Comparison of ENCODE assay signal across 16 mouse cellular contexts in genomic region chr10:7035547-7035946, GRCm38 (mm10). TPM values are rescaled to one million over a fixed set of nuclear protein-coding genes. Genes with fewer than 3 reads are reported as not detected.
A peak's percentile ranks its signal among the peaks of the same experiment; 100 is the strongest.
DNase-seq lines count a peak whose midpoint lies in the region; ATAC-seq lines count a peak whose summit lies in the region.
"Had no signal": no experiment of that assay in that cellular context is flagged by ENCODE, and none has a peak within 500 bp of the region (broad histone marks: within the 10 kb centered on the region; RNA-seq: fewer than 3 reads in every experiment).

No protein-coding gene starts in this region.

- no peak for DNase-seq in forebrain, embryonic 11.5 days (ENCODE audit: low spot score)
- DNase-seq in midbrain, embryonic 11.5 days (ENCODE audit: low spot score, missing footprints) = no peak
- no peak for DNase-seq in midbrain, embryonic 10.5 days (ENCODE audit: low spot score)
- no peak for DNase-seq in heart, postnatal 4 days
- DNase-seq in layer of hippocampus, adult 9-10 months (ENCODE audit: low spot score) = no peak
- DNase-seq: cerebellum, postnatal 10 days; layer of hippocampus, adult 9-11 months; left cerebral cortex, postnatal 4 days; liver, embryonic 13.5 days; thymus, postnatal 4 days had no signal

- H3K36me3 ChIP-seq in forebrain, embryonic 13.5 days (ENCODE audit: poor library complexity, severe bottlenecking) = no peaks in the 10 kb centered on the region
- no peaks in the 10 kb centered on the region for H3K36me3 ChIP-seq in forebrain, embryonic 11.5 days (ENCODE audit: control insufficient read depth, insufficient read depth, low read length)
- H3K36me3 ChIP-seq in midbrain, embryonic 11.5 days (ENCODE audit: control insufficient read depth, insufficient read depth, low read length) = no peaks in the 10 kb centered on the region
- no peaks in the 10 kb centered on the region for H3K36me3 ChIP-seq in midbrain, embryonic 10.5 days
- no peaks in the 10 kb centered on the region for H3K36me3 ChIP-seq in kidney, embryonic 16.5 days (ENCODE audit: insufficient read depth, low read length)
- no peaks in the 10 kb centered on the region for H3K36me3 ChIP-seq in neural tube, embryonic 14.5 days (ENCODE audit: control insufficient read depth, insufficient read depth, low read length)
- H3K36me3 ChIP-seq: embryonic facial prominence, embryonic 15.5 days; liver, embryonic 13.5 days had no signal

- H3K4me2 ChIP-seq in forebrain, embryonic 13.5 days = no peak overlapping the region
- H3K4me2 ChIP-seq in forebrain, embryonic 11.5 days (ENCODE audit: low read depth, low read length, severe bottlenecking) = no peak overlapping the region
- H3K4me2 ChIP-seq in midbrain, embryonic 11.5 days = no peak overlapping the region
- H3K4me2 ChIP-seq in kidney, embryonic 16.5 days (replicated peaks; ENCODE audit: low read depth, low read length) = no peak overlapping the region
- H3K4me2 ChIP-seq in neural tube, embryonic 14.5 days (ENCODE audit: low read depth, low read length) = no peak overlapping the region
- H3K4me2 ChIP-seq: embryonic facial prominence, embryonic 15.5 days; liver, embryonic 13.5 days had no signal

- H3K4me1 ChIP-seq in forebrain, embryonic 13.5 days = no peaks in the 10 kb centered on the region
- H3K4me1 ChIP-seq in forebrain, embryonic 11.5 days (replicated peaks; ENCODE audit: control insufficient read depth, insufficient read depth, low read length) = no peaks in the 10 kb centered on the region
- no peaks in the 10 kb centered on the region for H3K4me1 ChIP-seq in midbrain, embryonic 11.5 days (ENCODE audit: control insufficient read depth, insufficient read depth, low read length)
- peaks cover 4% of the 10 kb centered on the region; the same call in 1 of the 2 replicates for H3K4me1 ChIP-seq in midbrain, embryonic 10.5 days
- H3K4me1 ChIP-seq in kidney, embryonic 16.5 days (ENCODE audit: insufficient read depth, low read length) = no peaks in the 10 kb centered on the region
- no peaks in the 10 kb centered on the region for H3K4me1 ChIP-seq in neural tube, embryonic 14.5 days (ENCODE audit: control insufficient read depth, insufficient read depth, low read length)
- H3K4me1 ChIP-seq: embryonic facial prominence, embryonic 15.5 days had no signal

- H3K9me3 ChIP-seq in forebrain, embryonic 13.5 days (replicated peaks) = no peaks in the 10 kb centered on the region
- no peaks in the 10 kb centered on the region for H3K9me3 ChIP-seq in forebrain, embryonic 11.5 days (ENCODE audit: control insufficient read depth, low read length)
- no peaks in the 10 kb centered on the region for H3K9me3 ChIP-seq in midbrain, embryonic 11.5 days (ENCODE audit: control insufficient read depth, low read length)
- H3K9me3 ChIP-seq in midbrain, embryonic 10.5 days (replicated peaks) = no peaks in the 10 kb centered on the region
- H3K9me3 ChIP-seq in kidney, embryonic 16.5 days (ENCODE audit: low read length) = no peaks in the 10 kb centered on the region
- no peaks in the 10 kb centered on the region for H3K9me3 ChIP-seq in neural tube, embryonic 14.5 days (ENCODE audit: control insufficient read depth, low read length)
- H3K9me3 ChIP-seq: embryonic facial prominence, embryonic 15.5 days; liver, embryonic 13.5 days had no signal

- H3K4me3 ChIP-seq in forebrain, embryonic 13.5 days = no peak overlapping the region
- H3K4me3 ChIP-seq in forebrain, embryonic 11.5 days (ENCODE audit: low read depth, low read length) = no peak overlapping the region
- no peak overlapping the region for H3K4me3 ChIP-seq in midbrain, embryonic 11.5 days (ENCODE audit: low read depth, low read length)
- H3K4me3 ChIP-seq in midbrain, embryonic 10.5 days = no peak overlapping the region
- H3K4me3 ChIP-seq in kidney, embryonic 16.5 days (ENCODE audit: low read length) = no peak overlapping the region
- H3K4me3 ChIP-seq in neural tube, embryonic 14.5 days (ENCODE audit: low read depth, low read length) = no peak overlapping the region
- H3K4me3 ChIP-seq: embryonic facial prominence, embryonic 15.5 days; liver, embryonic 13.5 days had no signal

- WGBS in forebrain, embryonic 13.5 days = 73% methylated on average over 12 of the region's 12 CpGs
- 80% methylated on average over 12 of the region's 12 CpGs for WGBS in forebrain, embryonic 11.5 days
- 84% methylated on average over 12 of the region's 12 CpGs for WGBS in midbrain, embryonic 11.5 days
- 84% methylated on average over 12 of the region's 12 CpGs for WGBS in midbrain, embryonic 10.5 days
- 73% methylated on average over 12 of the region's 12 CpGs for WGBS in kidney, embryonic 16.5 days
- 64% methylated on average over 12 of the region's 12 CpGs for WGBS in neural tube, embryonic 14.5 days

- H3K27me3 ChIP-seq in forebrain, embryonic 13.5 days = no peaks in the 10 kb centered on the region
- H3K27me3 ChIP-seq in forebrain, embryonic 11.5 days (ENCODE audit: control insufficient read depth, insufficient read depth, low read length) = no peaks in the 10 kb centered on the region
- no peaks in the 10 kb centered on the region for H3K27me3 ChIP-seq in midbrain, embryonic 11.5 days (ENCODE audit: control insufficient read depth, insufficient read depth, low read length)
- no peaks in the 10 kb centered on the region for H3K27me3 ChIP-seq in midbrain, embryonic 10.5 days (ENCODE audit: low read depth, poor library complexity, severe bottlenecking)
- no peaks in the 10 kb centered on the region for H3K27me3 ChIP-seq in kidney, embryonic 16.5 days (ENCODE audit: insufficient read depth, low read length)
- no peaks in the 10 kb centered on the region for H3K27me3 ChIP-seq in neural tube, embryonic 14.5 days (ENCODE audit: control insufficient read depth, insufficient read depth, low read length)
- H3K27me3 ChIP-seq: embryonic facial prominence, embryonic 15.5 days; liver, embryonic 13.5 days had no signal

- no peak overlapping the region for H3K9ac ChIP-seq in forebrain, embryonic 13.5 days
- no peak overlapping the region for H3K9ac ChIP-seq in forebrain, embryonic 11.5 days (ENCODE audit: low read length)
- H3K9ac ChIP-seq in midbrain, embryonic 11.5 days (ENCODE audit: low read length) = no peak overlapping the region
- no peak overlapping the region for H3K9ac ChIP-seq in kidney, embryonic 16.5 days (replicated peaks; ENCODE audit: low read length)
- H3K9ac ChIP-seq in neural tube, embryonic 14.5 days (replicated peaks; ENCODE audit: low read depth, low read length) = no peak overlapping the region
- H3K9ac ChIP-seq: embryonic facial prominence, embryonic 15.5 days; liver, embryonic 13.5 days had no signal

- ATAC-seq in forebrain, embryonic 13.5 days = 0 out of 2 replicates have a peak, but pooled peaks have one; percentile 58
- no peak for ATAC-seq in forebrain, embryonic 11.5 days (replicated peaks; ENCODE audit: low FRiP score)
- peak; percentile 50; the same call in 1 of the 2 replicates for ATAC-seq in midbrain, embryonic 11.5 days (ENCODE audit: low FRiP score)
- ATAC-seq in kidney, embryonic 16.5 days (ENCODE audit: low FRiP score, low TSS enrichment) = peak; percentile 69; the same call in 1 of the 2 replicates
- ATAC-seq in neural tube, embryonic 14.5 days (ENCODE audit: low read depth) = peak; percentile 86

- H3K27ac ChIP-seq in forebrain, embryonic 13.5 days = no peak overlapping the region
- no peak overlapping the region for H3K27ac ChIP-seq in forebrain, embryonic 11.5 days (ENCODE audit: low read depth, low read length)
- H3K27ac ChIP-seq in midbrain, embryonic 11.5 days (ENCODE audit: low read depth, low read length) = no peak overlapping the region
- no peak overlapping the region for H3K27ac ChIP-seq in midbrain, embryonic 10.5 days (replicated peaks)
- no peak overlapping the region for H3K27ac ChIP-seq in kidney, embryonic 16.5 days (ENCODE audit: low read length)
- no peak overlapping the region for H3K27ac ChIP-seq in neural tube, embryonic 14.5 days (ENCODE audit: low read depth, low read length)
- H3K27ac ChIP-seq: embryonic facial prominence, embryonic 15.5 days; liver, embryonic 13.5 days had no signal

RNA-seq across cellular contexts. Expression of gene Ipcef1, which starts 16.7 kb away (rescaled TPM):
- polyA plus RNA-seq in forebrain, embryonic 13.5 days (2015; fragmentation: Nextera tagmentation; extraction: Ambion mirVana) = 0.61 and 1.1 TPM in 2 replicates
- 0.60 and 0.83 TPM in 2 replicates for polyA plus RNA-seq in forebrain, embryonic 11.5 days (2014; fragmentation: Nextera tagmentation; extraction: Ambion mirVana)
- 0.26 and 0.63 TPM in 2 replicates for polyA plus RNA-seq in midbrain, embryonic 11.5 days (2014; fragmentation: Nextera tagmentation; extraction: Ambion mirVana)
- 0.48 and 0.92 TPM in 2 replicates for polyA plus RNA-seq in midbrain, embryonic 10.5 days (2016; fragmentation: Nextera tagmentation; extraction: Ambion mirVana)
- polyA plus RNA-seq in kidney, embryonic 16.5 days (2015; fragmentation: Nextera tagmentation; extraction: Ambion mirVana) = 1.9 and 2.2 TPM in 2 replicates
- 3.3 and 5.4 TPM in 2 replicates for polyA plus RNA-seq in neural tube, embryonic 14.5 days (2014; fragmentation: Nextera tagmentation; extraction: Ambion mirVana)
- total RNA-seq in heart, postnatal 4 days (2021) = under 1 TPM; 0.20 to 0.41 TPM
- total RNA-seq: MEL had no signal
- polyA plus RNA-seq: intestine, embryonic 14.5 days had no signal
